Mouse (Mus musculus) ES-Bruce4 (cell line): ENCODE measurements around the gene Kif2c. TPM values are rescaled to one million over a fixed set of nuclear protein-coding genes. Genes with fewer than 3 reads are reported as not detected.

ENCODE experiments used
- H3K27ac ChIP-seq: 2 replicates; pipeline ENCODE4 v1.5.1; 2012; ENCODE audit warnings: low read length, inconsistent platforms; ENCODE audit not compliant: insufficient read depth
- H3K27me3 ChIP-seq: 2 replicates; pipeline ENCODE4 v1.6.1; 2012; ENCODE audit warnings: mild to moderate bottlenecking, low read length, inconsistent platforms; ENCODE audit not compliant: control insufficient read depth, poor library complexity, insufficient read depth, severe bottlenecking
- H3K36me3 ChIP-seq: 2 replicates; pipeline ENCODE4 v1.6.1; 2012; ENCODE audit warnings: inconsistent platforms, mild to moderate bottlenecking, low read length, moderate library complexity; ENCODE audit not compliant: control insufficient read depth, poor library complexity, insufficient read depth, severe bottlenecking
- H3K4me1 ChIP-seq: one replicate; pipeline ENCODE4 v1.8.1; 2011; ENCODE audit warnings: low read length; ENCODE audit not compliant: control insufficient read depth, insufficient read depth
- H3K4me3 ChIP-seq: 2 replicates; pipeline ENCODE4 v1.5.1; 2011; ENCODE audit warnings: low read depth, mild to moderate bottlenecking, low read length
- H3K9ac ChIP-seq: 2 replicates; pipeline ENCODE4 v1.6.1; 2012; ENCODE audit warnings: low read depth, mild to moderate bottlenecking, inconsistent platforms; ENCODE audit not compliant: poor library complexity, severe bottlenecking
- H3K9me3 ChIP-seq: replicated peaks from 2 replicates; pipeline ENCODE4 v1.6.1; 2012; ENCODE audit warnings: mild to moderate bottlenecking, low read length, inconsistent platforms; ENCODE audit not compliant: control insufficient read depth, poor library complexity, insufficient read depth, severe bottlenecking
- CTCF ChIP-seq: IDR thresholded peaks from one replicate; pipeline ENCODE4 v1.8.1; 2011; ENCODE audit warnings: low read depth, low read length
- EP300 ChIP-seq: IDR thresholded peaks from 2 replicates; pipeline ENCODE4 v1.6.1; 2011; ENCODE audit warnings: low read depth, low read length; ENCODE audit not compliant: insufficient read depth
- POLR2A ChIP-seq: IDR thresholded peaks from one replicate; pipeline ENCODE4 v1.8.1; 2011; ENCODE audit warnings: low read length; ENCODE audit not compliant: insufficient read depth
- polyA plus RNA-seq: library from polyadenylated mRNA; stranded (reverse); fragments of >200 nt; gene quantifications from 2 replicates; pipeline ENCODE4 v1.2.4, GENCODE M21; 2011; ENCODE audit warnings: low read depth; ENCODE audit not compliant: missing spikeins, insufficient read depth, insufficient read length

Kif2c gene
- polyA plus RNA-seq, 1 experiment, result 109 TPM

DNA sequence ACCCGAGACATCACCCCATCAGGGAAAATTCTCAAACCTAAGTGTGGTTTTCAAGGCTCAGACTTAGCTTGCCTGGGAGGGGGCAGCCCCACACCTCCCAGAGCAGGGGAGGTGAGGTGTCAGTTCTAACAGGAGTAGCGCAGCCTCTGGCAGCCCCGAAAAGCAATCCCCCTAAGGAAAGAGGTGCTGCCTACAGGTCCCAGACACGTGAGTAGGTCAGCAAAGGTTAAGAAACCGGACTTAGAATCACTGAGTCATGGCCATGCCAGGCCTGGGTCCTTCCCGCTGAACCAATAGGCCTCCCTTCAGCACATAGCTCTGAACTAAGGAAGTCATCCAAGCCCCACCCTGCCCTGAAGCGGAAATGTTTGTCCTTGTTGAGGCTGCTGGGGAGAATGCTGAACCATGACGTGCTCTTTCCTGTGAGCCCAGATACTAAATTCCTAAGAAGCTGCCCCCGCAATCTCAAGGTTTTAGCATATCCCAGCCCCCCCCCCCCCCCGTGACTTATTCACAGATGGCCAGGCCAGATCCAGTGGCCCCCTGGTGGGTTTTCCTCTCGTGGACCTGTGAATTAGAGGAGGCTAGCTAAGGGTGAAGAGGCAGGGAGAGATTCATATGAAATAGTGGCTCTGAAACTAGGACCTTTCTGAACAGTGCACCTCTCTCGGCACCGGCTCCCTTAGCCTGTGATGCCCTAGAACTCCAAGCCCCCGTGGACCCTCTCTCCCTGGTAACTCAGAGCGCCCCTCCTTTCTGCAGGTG lies 56.3 kb downstream of the Kif2c start:
- Histone ChIP-seq H3K4me1 (peaks cover 10% of the 10 kb centered on the region), H3K36me3 (no peaks in the 10 kb centered on the region; the same call in 1 of the 2 replicates), H3K9me3 (no peaks in the 10 kb centered on the region), H3K4me3 (no peak overlapping the region), H3K27ac (peak overlapping the region; percentile 95), H3K27me3 (no peaks in the 10 kb centered on the region), H3K9ac (peak overlapping the region; percentile 93)
- no peak for TF ChIP-seq POLR2A
- peak; percentile 90 for TF ChIP-seq EP300

DNA sequence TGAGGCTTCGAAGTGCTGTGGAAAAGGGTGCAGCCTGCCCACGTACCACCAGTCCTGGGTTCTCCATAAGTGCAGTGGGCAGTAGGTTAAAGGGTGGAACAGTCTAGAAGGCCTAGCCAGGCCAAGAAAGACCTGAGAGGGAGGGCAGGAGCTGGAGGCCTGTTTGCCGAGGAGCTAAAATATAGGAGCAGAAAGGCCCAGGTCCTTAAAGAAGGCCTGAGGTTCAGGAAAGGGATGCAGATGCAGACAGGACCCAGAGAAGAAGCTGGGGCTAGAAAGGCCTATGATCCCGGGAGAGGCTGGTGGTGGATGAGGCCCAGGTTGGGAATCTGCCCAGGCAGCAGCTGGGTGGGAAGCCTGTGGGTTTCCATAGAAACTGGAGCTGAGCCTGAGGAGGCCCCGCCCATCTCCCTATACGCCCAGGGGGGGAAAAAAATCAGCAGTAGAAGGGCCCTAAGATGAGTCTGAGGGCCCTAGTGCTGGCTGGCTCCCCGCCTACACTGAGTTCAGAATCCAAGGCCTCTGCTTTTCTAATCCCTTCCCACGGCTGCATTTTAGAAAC lies 57.0 kb downstream of the Kif2c start, which contains the start of gene Btbd19:
Btbd19 (minus strand) TSS at position 378 of the 562 bp plus-strand sequence.
- Histone ChIP-seq H3K9ac (peak within 1 kb of the TSS; percentile 93), H3K4me3 (peak within 1 kb of the TSS; percentile 81), H3K36me3 (no peaks in the 10 kb centered on the region; the same call in 1 of the 2 replicates), H3K9me3 (no peaks in the 10 kb centered on the region), H3K4me1 (peaks cover 9% of the 10 kb centered on the region), H3K27ac (peak within 1 kb of the TSS; percentile 95), H3K27me3 (no peaks in the 10 kb centered on the region)
- no peak for TF ChIP-seq EP300
- TF ChIP-seq CTCF, result no peak
- peak; percentile 23 for TF ChIP-seq POLR2A

DNA sequence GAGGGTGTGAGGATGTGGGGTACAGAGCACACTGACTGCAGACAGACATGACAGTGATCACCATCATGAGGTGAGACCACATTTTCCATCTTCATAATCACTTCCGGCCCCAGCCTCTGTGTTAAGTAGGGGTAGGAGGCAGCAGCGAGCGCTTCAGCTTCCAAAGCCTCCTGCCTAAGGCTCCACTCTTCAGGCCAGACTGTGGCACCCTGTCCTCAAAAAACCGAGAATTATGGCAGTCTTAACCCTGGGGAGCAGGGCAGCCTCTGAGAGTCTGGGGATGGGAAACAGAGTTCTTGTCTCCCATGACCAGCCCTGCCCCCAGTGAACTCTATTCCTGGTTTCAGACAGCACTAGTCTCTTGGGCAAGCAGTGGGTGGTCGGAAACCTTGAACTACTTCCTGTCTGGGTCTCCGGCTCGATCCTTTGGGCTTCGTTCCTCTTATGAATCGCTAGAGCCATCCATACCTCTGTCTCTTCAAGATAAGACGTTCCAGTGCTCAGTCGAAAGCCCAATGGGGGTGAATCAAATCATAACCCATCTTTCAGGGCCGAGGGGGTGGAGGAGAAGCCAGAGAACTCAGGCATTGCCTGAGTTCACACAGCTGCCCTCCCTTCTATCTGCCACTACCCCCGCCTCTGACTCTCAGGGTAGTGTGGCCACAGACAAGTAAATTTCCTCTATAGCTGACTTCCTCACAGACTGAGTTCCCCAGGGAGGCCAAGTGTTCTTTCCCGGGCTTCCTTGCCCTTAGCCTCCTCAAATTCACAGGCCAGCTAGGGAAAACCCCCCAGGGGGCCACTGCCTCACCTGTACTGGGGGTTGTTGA lies 57.7 kb downstream of the Kif2c start:
- no peak for TF ChIP-seq CTCF
- Histone ChIP-seq H3K36me3 (no peaks in the 10 kb centered on the region; the same call in 1 of the 2 replicates), H3K4me1 (peaks cover 4% of the 10 kb centered on the region), H3K9ac (peak overlapping the region; percentile 93), H3K27ac (peak overlapping the region; percentile 95), H3K27me3 (no peaks in the 10 kb centered on the region), H3K4me3 (peak overlapping the region; percentile 81), H3K9me3 (no peaks in the 10 kb centered on the region)

DNA sequence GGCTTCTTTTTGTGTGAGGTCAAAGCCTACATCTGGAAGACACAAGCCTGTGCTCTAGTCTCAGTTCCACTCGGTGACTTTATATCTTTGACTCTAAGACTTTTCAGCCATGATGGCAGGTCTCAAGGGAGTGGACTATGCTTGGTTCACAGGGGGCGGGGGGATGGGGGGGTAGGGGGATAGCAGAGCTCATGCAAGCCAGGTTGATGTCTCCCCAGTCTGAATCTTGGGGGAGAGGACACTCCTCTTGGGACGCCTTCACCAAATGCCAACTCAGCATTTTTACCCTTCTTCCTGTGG lies 58.3 kb downstream of the Kif2c start:
- H3K27ac ChIP-seq, result peak overlapping the region; percentile 95
- TF ChIP-seq EP300, result no peak
- no peak for TF ChIP-seq CTCF
- TF ChIP-seq POLR2A, result no peak
- H3K4me3 ChIP-seq, result peak overlapping the region; percentile 81
- H3K9me3 ChIP-seq, result no peaks in the 10 kb centered on the region
- H3K36me3 ChIP-seq, result no peaks in the 10 kb centered on the region; the same call in 1 of the 2 replicates
- peaks cover 4% of the 10 kb centered on the region for H3K4me1 ChIP-seq
- H3K9ac ChIP-seq, result peak overlapping the region; percentile 93
- H3K27me3 ChIP-seq, result no peaks in the 10 kb centered on the region

DNA sequence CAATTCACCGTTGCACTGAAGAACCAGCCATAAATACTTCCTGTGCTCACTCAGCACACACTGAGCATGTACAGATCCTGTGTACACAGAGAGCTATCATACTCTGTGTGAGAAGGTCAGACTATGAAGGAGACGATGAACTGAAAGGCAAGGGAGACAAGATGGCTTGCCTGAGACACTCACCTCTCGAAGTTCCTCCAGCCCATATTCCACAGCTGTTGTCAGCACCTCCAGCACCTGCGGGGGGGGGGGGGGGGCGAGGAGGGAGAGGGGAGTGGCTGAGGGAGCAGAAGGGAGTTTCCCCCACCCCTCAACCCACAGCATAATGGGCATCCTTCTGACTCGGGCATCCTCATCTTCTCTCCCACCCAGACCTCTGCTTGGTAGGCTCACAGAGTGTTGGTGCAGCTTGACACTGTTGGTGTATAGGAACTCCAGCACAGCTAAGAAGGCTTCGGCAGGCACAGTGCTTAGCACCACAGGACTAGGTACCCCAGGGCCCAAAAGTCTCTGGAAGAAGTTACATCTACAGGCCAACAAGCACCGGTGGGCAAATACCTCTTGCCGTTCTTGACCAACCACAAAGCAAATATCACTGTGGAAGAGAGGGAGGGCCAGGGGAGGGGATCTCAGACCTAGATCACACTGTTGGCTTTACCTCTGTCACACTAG lies 58.8 kb downstream of the Kif2c start:
- H3K36me3 ChIP-seq, result 0 out of 2 replicates have a peak, but pooled peaks cover under 1% of the 10 kb centered on the region
- no peak for TF ChIP-seq CTCF
- H3K27ac ChIP-seq, result no peak overlapping the region; the same call in 1 of the 2 replicates
- H3K9me3 ChIP-seq, result no peaks in the 10 kb centered on the region
- H3K27me3 ChIP-seq, result no peaks in the 10 kb centered on the region
- H3K4me1 ChIP-seq, result peaks cover 2% of the 10 kb centered on the region
- peak overlapping the region; percentile 93; the same call in 1 of the 2 replicates for H3K9ac ChIP-seq
- H3K4me3 ChIP-seq, result 0 out of 2 replicates have a peak overlapping the region, but pooled peaks have one; percentile 2
